Mouse (Mus musculus) hindbrain, embryonic 12.5 days (tissue): Measurements from ENCODE around the gene Fam83f. TPM values are rescaled to one million over a fixed set of nuclear protein-coding genes. Genes with fewer than 3 reads are reported as not detected.

Experiments used
- ATAC-seq: fragments of 200-750 bp; cut with Nextera tagmentation; 2 replicates; pipeline ENCODE4 v1.8.0; 2017; ENCODE audit warnings: moderate TSS enrichment; ENCODE audit not compliant: low FRiP score
- H3K27ac ChIP-seq: fragments of 300-500 bp; sonication (generic); 2 replicates; pipeline ENCODE4 v1.5.1; 2016; ENCODE audit warnings: mild to moderate bottlenecking
- H3K27me3 ChIP-seq: fragments of 300-500 bp; sonication (generic); 2 replicates; pipeline ENCODE4 v1.6.1; 2016; ENCODE audit warnings: mild to moderate bottlenecking
- H3K36me3 ChIP-seq: fragments of 300-500 bp; sonication (generic); 2 replicates; pipeline ENCODE4 v1.6.1; 2016; ENCODE audit warnings: mild to moderate bottlenecking
- H3K4me1 ChIP-seq: fragments of 300-500 bp; sonication (generic); 2 replicates; pipeline ENCODE4 v1.6.1; 2016
- H3K4me2 ChIP-seq: fragments of 300-500 bp; sonication (generic); replicated peaks from 2 replicates; pipeline ENCODE4 v1.6.1; 2016; ENCODE audit warnings: mild to moderate bottlenecking
- H3K4me3 ChIP-seq: fragments of 300-500 bp; sonication (generic); 2 replicates; pipeline ENCODE4 v1.5.1; 2016; ENCODE audit warnings: mild to moderate bottlenecking
- H3K9ac ChIP-seq: fragments of 300-500 bp; sonication (generic); 2 replicates; pipeline ENCODE4 v1.6.1; 2016; ENCODE audit warnings: mild to moderate bottlenecking, moderate library complexity
- H3K9me3 ChIP-seq: fragments of 300-500 bp; sonication (generic); replicated peaks from 2 replicates; pipeline ENCODE4 v1.6.1; 2016; ENCODE audit warnings: mild to moderate bottlenecking
- WGBS: fragments of 180-500 bp; shearing (Covaris S2); methylation state at CpG from one replicate; pipeline ENCODE4 v1.1.7; 2016; 5-methylcytosine and 5-hydroxymethylcytosine counted together
- polyA plus RNA-seq: library from polyadenylated mRNA; unstranded; fragments of >200 nt; fragmentation: Nextera tagmentation; extraction: Ambion mirVana; gene quantifications from 2 replicates; pipeline ENCODE4 v1.2.1, GENCODE M21; 2016

Gene Fam83f
- polyA plus RNA-seq, 1 experiment from 2014 or later: 0.74 TPM

- Histone ChIP-seq H3K27me3 (peaks cover 11% of the 10 kb centered on the region), H3K9ac (no peak overlapping the region), H3K27ac (0 out of 2 replicates have a peak overlapping the region, but pooled peaks have one; percentile 48), H3K4me1 (peaks cover 42% of the 10 kb centered on the region), H3K4me3 (no peak overlapping the region), H3K36me3 (no peaks in the 10 kb centered on the region), H3K4me2 (no peak overlapping the region), H3K9me3 (no peaks in the 10 kb centered on the region)
- 49% methylated on average over 8 of the region's 8 CpGs for WGBS
- ATAC-seq: peak; percentile 63; the same call in 1 of the 2 replicates
Measured at GRCm38 (mm10) chr15:80679515-80680215, 8.0 kb downstream of the Fam83f start.

- Histone ChIP-seq H3K4me2 (no peak overlapping the region), H3K9me3 (no peaks in the 10 kb centered on the region), H3K4me3 (no peak overlapping the region), H3K36me3 (no peaks in the 10 kb centered on the region), H3K27me3 (peaks cover 5% of the 10 kb centered on the region), H3K27ac (no peak overlapping the region), H3K9ac (no peak overlapping the region), H3K4me1 (peaks cover 50% of the 10 kb centered on the region)
- no peak for ATAC-seq
- WGBS: 56% methylated on average over 7 of the region's 7 CpGs
Measured at GRCm38 (mm10) chr15:80680347-80681030, 8.8 kb downstream of the Fam83f start.

- H3K36me3 ChIP-seq: no peaks in the 10 kb centered on the region
- H3K9me3 ChIP-seq: no peaks in the 10 kb centered on the region
- WGBS: 71% methylated on average over 4 of the region's 4 CpGs
- no peak overlapping the region for H3K4me3 ChIP-seq
- H3K27me3 ChIP-seq: peaks cover 5% of the 10 kb centered on the region
- no peak for ATAC-seq
- H3K9ac ChIP-seq: no peak overlapping the region
- no peak overlapping the region for H3K27ac ChIP-seq
- H3K4me2 ChIP-seq: no peak overlapping the region
- peaks cover 60% of the 10 kb centered on the region for H3K4me1 ChIP-seq
Measured at GRCm38 (mm10) chr15:80681466-80681881, 9.8 kb downstream of the Fam83f start.

- Histone ChIP-seq H3K9ac (no peak overlapping the region), H3K9me3 (no peaks in the 10 kb centered on the region), H3K4me2 (no peak overlapping the region), H3K27me3 (no peaks in the 10 kb centered on the region; the same call in 1 of the 2 replicates), H3K4me1 (peaks cover 61% of the 10 kb centered on the region), H3K36me3 (no peaks in the 10 kb centered on the region), H3K27ac (no peak overlapping the region), H3K4me3 (no peak overlapping the region)
- 83% methylated on average over 8 of the region's 8 CpGs for WGBS
- no peak for ATAC-seq
Measured at GRCm38 (mm10) chr15:80682343-80682742, 10.7 kb downstream of the Fam83f start.

- Histone ChIP-seq H3K9ac (no peak overlapping the region), H3K27ac (no peak overlapping the region), H3K4me2 (no peak overlapping the region), H3K36me3 (no peaks in the 10 kb centered on the region), H3K4me3 (no peak overlapping the region), H3K27me3 (no peaks in the 10 kb centered on the region; the same call in 1 of the 2 replicates), H3K9me3 (no peaks in the 10 kb centered on the region), H3K4me1 (peaks cover 58% of the 10 kb centered on the region)
- WGBS: 83% methylated on average over 6 of the region's 6 CpGs
- ATAC-seq: no peak
Measured at GRCm38 (mm10) chr15:80683151-80683550, 11.5 kb downstream of the Fam83f start.

- 55% methylated on average over 3 of the region's 3 CpGs for WGBS
- Histone ChIP-seq H3K9me3 (no peaks in the 10 kb centered on the region), H3K36me3 (no peaks in the 10 kb centered on the region), H3K4me2 (no peak overlapping the region), H3K4me3 (no peak overlapping the region), H3K27me3 (peaks cover 7% of the 10 kb centered on the region; the same call in 1 of the 2 replicates), H3K4me1 (peaks cover 54% of the 10 kb centered on the region), H3K9ac (no peak overlapping the region), H3K27ac (no peak overlapping the region)
- no peak for ATAC-seq
Measured at GRCm38 (mm10) chr15:80683990-80684389, 12.3 kb downstream of the Fam83f start.

- peaks cover 45% of the 10 kb centered on the region for H3K4me1 ChIP-seq
- H3K27me3 ChIP-seq: peaks cover 7% of the 10 kb centered on the region; the same call in 1 of the 2 replicates
- 10% methylated on average over 8 of the region's 8 CpGs for WGBS
- H3K4me2 ChIP-seq: no peak overlapping the region
- no peak overlapping the region for H3K4me3 ChIP-seq
- H3K9me3 ChIP-seq: no peaks in the 10 kb centered on the region
- H3K27ac ChIP-seq: peak overlapping the region; percentile 40; the same call in 1 of the 2 replicates
- peak overlapping the region; percentile 18; the same call in 1 of the 2 replicates for H3K9ac ChIP-seq
- H3K36me3 ChIP-seq: no peaks in the 10 kb centered on the region
- ATAC-seq: 0 out of 2 replicates have a peak, but pooled peaks have one; percentile 56
Measured at GRCm38 (mm10) chr15:80684786-80685602, 13.3 kb downstream of the Fam83f start.

GRCm38 (mm10) chr15:80685603-80685895 lies 13.9 kb downstream of the Fam83f start:
- no peak overlapping the region for H3K4me2 ChIP-seq
- H3K9ac ChIP-seq: peak overlapping the region; percentile 18; the same call in 1 of the 2 replicates
- H3K27ac ChIP-seq: peak overlapping the region; percentile 40; the same call in 1 of the 2 replicates
- H3K4me1 ChIP-seq: peaks cover 40% of the 10 kb centered on the region
- H3K27me3 ChIP-seq: peaks cover 7% of the 10 kb centered on the region; the same call in 1 of the 2 replicates
- H3K4me3 ChIP-seq: no peak overlapping the region
- no peaks in the 10 kb centered on the region for H3K9me3 ChIP-seq
- WGBS: 30% methylated on average over 7 of the region's 7 CpGs
- no peaks in the 10 kb centered on the region for H3K36me3 ChIP-seq
- ATAC-seq: peak; percentile 73; the same call in 1 of the 2 replicates

GRCm38 (mm10) chr15:80688536-80688935 lies 16.9 kb downstream of the Fam83f start:
- no peak overlapping the region for H3K4me3 ChIP-seq
- no peaks in the 10 kb centered on the region for H3K9me3 ChIP-seq
- H3K4me2 ChIP-seq: no peak overlapping the region
- H3K27ac ChIP-seq: no peak overlapping the region
- H3K27me3 ChIP-seq: 0 out of 2 replicates have a peak, but pooled peaks cover 7% of the 10 kb centered on the region
- no peak for ATAC-seq
- H3K9ac ChIP-seq: no peak overlapping the region
- peaks cover 37% of the 10 kb centered on the region for H3K4me1 ChIP-seq
- H3K36me3 ChIP-seq: no peaks in the 10 kb centered on the region
- WGBS: 77% methylated on average over 7 of the region's 7 CpGs

GRCm38 (mm10) chr15:80693492-80693891 lies 21.8 kb downstream of the Fam83f start:
- Histone ChIP-seq H3K27me3 (0 out of 2 replicates have a peak, but pooled peaks cover 8% of the 10 kb centered on the region), H3K36me3 (no peaks in the 10 kb centered on the region), H3K9me3 (no peaks in the 10 kb centered on the region; the same call in 1 of the 2 replicates), H3K4me2 (no peak overlapping the region), H3K4me3 (no peak overlapping the region), H3K27ac (no peak overlapping the region), H3K4me1 (peaks cover 23% of the 10 kb centered on the region), H3K9ac (no peak overlapping the region)
- WGBS: 30% methylated on average over 3 of the region's 3 CpGs
- ATAC-seq: 0 out of 2 replicates have a peak, but pooled peaks have one; percentile 6

- peak; percentile 38; the same call in 1 of the 2 replicates for ATAC-seq
- Histone ChIP-seq H3K4me3 (no peak overlapping the region), H3K27me3 (0 out of 2 replicates have a peak, but pooled peaks cover 4% of the 10 kb centered on the region), H3K4me1 (peaks cover 23% of the 10 kb centered on the region), H3K9me3 (no peaks in the 10 kb centered on the region; the same call in 1 of the 2 replicates), H3K36me3 (no peaks in the 10 kb centered on the region), H3K9ac (peak overlapping the region; percentile 41; the same call in 1 of the 2 replicates), H3K4me2 (peak overlapping the region; percentile 29; the same call in 1 of the 2 replicates), H3K27ac (no peak overlapping the region)
- 23% methylated on average over 11 of the region's 11 CpGs for WGBS
Measured at GRCm38 (mm10) chr15:80694125-80694910, 22.7 kb downstream of the Fam83f start.
